Mouse (Mus musculus) right cerebral cortex, adult 2 months (tissue): Measurements from ENCODE around the gene Carhsp1.

Source experiments
- DNase-seq, 2 experiments: peaks; one replicate each; pipeline ENCODE4 v3.0.0; 2021 to 2022; ENCODE audit warnings: low spot score in 2 of 2

Carhsp1 gene

DNA sequence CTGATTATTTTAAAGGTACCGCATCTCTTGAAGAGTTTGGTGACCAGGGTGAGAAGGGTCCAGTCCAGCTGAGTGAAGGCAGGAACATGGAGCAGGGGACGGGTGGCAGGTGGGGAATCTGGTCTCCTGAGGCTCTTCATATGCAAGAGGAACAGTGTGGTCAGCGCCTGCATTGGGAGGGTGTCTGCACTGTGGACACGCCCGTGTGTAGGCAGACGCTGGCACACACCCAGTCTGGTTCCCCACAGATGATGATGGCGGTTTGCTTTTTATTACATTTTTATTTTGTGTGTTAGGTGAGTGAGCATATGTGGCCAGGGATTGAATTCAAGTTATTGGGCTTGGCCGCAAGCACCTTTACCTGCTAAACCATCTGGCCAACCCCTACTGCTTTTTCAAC lies 3.6 kb upstream of the Carhsp1 start:
- no peak for DNase-seq

DNA sequence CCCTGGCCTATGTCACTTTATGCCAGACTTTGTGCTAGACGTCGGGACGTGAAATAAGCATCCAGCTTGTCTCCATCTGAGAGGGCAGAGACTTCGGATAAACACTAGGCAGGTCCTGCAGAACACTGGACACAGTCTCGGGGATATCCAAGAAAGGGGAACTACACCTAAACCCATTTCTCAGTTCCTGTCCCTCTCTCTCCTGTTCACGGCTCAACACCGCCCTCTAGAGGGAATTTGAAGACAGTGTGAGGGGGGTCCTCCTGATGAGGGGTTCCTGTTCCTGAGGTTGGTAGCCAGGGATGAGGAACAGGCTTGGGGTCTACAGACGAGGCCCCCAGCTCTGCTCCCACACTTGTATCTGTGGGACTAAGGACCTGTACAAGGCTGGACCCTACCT lies 2.2 kb upstream of the Carhsp1 start:
- peak; percentile 17 to 41 for DNase-seq

DNA sequence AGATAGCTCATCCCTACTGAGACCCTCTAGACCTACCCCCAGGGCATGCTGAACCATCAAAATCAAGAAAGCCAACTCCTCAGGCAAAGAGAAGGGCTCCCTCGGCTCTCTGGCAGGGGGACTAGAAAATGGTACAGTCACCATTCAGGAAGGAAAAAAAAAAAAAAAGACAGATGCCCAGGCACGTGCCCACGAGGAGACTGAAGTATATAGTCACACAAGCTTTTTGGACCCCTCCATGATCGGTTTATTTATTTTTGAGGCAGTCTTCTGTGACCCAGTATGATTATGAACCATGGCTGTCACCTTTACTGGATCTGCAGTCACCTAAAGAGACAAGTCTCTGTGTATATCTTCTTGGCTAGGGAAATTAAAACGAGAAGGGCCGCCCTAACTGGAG lies 1.4 kb upstream of the Carhsp1 start:
- DNase-seq = no peak

DNA sequence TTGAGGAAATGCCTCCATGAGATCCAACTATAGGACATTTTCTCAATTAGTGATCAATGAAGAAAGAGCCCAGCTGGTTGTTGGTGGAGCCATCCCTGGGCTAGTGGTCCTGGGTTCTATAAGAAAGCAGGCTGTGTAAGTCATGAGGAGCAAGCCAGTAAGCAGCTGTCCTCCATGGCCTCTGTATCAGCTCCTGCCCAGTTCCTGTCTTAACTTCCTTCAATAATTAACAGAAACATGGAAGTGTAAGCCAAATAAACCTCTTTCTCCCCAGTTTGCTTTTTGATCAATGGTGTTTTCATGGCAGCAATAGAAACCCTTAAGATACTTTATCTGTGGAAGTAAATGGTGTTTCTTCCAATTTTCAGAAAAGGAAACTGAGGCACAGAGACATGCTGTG lies 856 bp upstream of the Carhsp1 start:
- DNase-seq = no peak

DNA sequence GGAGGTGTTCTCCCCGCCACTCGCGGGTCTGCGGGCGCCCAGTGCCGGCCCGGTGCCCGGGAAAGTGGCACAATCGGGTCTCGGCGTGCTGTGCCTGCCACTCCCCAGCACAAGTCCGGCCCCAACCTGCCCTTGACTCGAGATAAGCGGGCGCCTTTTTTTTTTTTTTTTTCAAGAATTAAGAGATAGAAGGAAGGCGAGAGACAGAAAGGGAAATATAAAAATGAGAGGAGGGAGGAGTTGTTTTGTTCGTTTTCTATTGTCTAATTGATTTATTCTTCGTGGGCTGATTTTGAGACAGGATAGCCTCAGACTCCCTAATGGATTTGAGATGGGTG lies 364 bp upstream of the Carhsp1 start:
- no peak for DNase-seq

DNA sequence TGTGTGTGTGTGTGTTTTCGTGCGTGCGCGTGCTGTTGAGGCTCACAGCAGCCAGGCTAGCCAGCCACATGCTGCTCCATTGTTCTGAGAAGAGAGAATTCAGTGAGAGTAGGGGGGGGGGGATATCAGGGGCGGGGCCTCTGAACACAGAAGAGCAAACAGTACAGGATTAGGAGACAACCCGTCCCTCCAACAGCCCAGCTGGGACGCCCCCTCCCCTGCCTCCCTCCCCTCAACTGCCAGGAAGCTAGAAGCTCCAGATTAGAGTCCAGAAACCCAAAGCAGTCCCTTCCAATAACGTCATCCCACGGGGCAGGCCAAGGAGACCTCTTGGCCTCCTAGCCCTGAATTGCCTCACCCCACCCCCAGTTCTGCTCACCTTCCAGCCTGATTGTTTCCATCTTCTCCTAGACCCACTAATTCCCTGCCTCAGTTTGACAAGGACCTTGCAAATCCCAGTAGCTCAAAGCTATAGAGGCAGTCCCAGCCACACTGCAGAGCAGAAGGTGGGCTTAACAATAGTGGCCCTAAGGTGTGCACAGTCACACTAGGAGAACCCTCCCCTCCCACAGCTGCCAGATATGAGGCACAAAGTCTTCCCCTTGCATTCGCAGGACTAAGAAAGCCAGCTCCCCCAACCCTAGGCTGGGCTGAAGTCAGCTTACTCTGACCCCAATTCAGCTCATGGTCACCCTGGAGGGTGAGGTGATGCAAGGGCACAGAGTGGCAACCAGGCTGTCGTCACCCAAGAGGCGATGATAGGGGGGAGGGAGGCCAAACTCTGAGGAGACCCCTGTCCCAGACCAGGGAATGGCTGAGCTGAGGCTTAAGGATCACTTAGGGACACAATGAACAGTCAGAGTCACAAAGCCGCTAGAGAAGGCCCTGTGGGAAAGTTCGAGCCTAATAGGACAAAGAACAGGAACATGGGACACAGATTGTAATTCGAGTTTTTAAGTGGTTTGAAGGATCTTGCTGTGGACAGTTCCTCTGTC lies 1.6 kb downstream of the Carhsp1 start:
- no peak for DNase-seq

DNA sequence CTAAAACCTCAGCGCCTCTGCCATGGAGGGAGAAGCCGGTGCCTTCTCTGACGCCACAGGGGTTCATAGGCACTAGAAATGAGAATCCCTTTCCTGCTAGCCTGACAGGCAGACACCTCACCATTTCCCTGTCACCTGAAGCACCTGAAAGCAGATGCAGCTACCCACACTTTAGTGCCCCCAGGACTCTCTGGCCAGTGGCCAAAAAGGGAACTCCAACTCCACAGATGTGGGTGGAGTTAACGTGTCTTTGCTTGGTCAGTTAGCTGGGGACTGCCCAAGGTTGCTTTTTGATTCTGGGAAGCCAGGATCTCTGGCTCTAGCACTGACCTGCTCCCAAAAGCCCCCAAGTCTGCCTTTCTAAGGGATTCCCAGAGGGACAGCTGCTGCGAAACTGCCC lies 2.5 kb downstream of the Carhsp1 start:
- DNase-seq = no peak

DNA sequence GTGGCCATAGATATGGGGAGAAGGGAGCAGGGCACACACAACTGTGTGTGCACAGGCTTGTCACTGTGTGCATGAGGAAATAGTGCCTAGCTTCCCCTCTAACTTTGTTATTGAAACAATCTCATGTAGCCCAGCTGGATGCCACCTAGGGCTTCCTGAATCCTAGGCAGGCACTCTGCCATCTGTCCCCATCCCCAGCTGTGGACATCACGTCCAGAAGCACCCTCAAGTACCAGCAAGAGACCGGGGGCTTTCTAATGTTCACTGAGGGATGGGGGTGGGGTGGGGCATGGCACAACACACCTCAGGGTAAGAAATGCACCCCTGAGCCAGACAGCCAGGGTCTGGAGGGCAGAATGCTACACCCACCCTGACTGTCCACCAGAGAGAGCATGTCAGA lies 3.6 kb downstream of the Carhsp1 start:
- DNase-seq = no peak

DNA sequence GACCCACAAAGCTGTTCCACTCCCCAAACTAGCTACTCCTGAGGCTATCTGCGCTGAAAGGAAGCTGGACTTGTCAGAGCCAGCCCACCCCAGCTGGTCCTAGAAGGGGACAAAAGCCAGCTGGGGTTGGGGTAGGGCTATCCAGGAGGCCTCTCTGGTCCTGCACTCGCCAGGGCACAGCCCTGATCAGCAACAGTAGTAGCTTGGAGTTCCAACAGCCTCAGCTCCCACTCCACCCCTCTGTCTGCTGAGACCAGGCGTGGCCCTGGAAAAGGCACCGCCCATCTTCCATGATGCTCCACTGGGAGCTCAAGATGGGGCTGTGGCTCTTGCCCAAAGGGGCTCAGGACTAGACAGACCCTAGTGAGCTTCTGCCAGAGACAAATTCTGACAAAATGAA lies 4.1 kb downstream of the Carhsp1 start:
- DNase-seq = no peak

DNA sequence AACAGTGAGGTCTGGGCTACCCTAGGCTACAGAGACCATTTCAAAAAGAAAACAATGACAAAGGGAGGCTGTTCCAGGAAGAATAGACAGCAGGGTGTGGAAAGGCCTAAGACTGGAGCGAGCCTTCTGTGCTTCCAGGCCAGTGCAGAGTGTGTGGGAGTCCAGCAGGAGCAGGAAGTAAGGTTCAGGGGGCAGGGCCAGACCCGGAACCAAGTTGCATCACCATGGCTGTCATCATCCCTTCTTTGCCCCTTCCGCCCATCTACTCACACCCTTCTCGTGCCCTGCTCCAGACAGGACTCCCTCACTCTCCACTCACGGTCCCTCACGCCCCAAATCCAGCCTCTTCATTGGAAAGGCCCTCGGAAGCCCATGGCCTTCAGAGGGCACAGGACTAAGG lies 4.7 kb downstream of the Carhsp1 start:
- no peak for DNase-seq

DNA sequence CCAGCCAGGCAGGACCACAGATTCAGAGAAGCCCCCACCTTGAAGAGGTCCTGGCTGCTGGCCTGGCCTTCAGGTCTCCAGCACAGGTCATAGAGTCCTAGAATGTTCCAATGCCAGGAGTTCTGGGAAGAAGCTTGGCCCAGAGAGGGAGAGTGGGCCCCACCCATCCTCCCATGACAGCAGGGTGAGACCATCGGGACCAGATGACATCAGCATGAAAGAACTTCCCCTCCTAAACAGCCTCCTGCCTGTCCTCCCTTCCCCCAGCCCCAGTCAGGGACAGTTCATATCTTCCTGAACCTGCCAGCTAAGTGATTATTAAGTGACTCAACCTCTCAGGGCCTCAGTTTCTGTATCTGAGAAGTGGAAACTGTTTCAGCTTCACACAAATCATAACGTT lies 5.5 kb downstream of the Carhsp1 start:
- no peak for DNase-seq

DNA sequence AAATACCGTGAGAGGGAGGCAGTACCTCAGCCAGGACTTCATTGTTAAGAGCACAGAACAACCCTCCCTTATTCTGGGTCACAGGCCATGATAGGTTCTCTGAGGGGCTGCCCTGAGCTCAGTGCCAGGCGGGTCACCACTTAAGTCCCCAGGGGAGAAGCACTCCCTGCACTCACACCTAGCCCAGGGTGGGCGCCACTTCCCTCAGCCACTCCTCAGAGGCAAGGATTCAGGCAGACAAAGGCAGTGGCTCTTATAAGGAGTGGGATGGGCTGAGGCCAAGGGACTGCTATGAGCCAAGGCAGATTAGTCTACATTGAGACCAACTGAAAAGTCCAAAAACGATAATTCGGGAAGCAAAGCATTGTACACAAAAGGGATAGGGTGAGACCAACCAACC lies 6.6 kb downstream of the Carhsp1 start:
- DNase-seq = no peak

DNA sequence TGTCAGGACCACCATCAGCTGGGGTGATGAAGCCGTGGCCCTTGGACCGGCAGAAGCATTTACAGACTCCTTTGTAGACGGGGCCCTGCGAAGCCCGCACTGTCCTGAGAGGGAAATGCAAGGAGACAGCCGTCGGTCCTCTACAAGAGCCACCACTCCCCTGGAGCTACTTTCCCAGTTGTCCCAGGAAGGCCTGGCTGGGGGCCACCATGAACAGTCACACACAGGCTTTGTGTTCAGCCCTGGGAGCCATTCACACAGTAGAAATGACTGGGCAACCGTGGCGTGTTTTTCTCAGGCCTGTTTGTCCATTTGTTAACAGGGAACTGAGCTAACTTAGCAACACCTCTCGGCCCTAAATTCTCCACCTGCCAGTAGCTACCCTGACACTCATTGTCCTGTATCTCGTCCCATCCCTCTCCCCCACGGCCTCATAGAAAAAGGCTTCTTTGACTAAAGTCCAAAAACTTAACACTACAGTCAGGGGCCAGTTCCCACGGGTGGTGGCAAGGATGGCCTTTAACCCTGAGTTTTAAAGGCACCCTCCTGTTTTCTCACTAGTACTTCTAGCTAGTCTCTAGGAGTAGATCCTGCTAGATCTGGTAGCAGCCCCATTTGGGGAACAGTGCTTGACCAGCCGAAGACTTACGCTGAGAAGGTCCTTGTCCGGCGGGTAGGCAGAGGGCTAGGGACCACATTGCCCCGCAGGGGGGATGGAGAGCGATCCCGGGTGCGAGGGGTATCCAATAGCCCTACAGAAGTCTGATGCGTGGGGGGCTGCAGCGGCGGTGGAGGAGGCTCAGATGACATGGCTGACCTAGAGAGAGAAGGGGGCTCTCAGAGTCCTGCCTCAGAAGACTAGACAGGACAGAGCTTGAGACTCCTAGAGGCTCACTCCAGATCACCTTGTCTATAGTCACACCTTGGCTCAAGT lies 8.1 kb downstream of the Carhsp1 start:
- DNase-seq = peak in 1 of 2 experiments; percentile 25

DNA sequence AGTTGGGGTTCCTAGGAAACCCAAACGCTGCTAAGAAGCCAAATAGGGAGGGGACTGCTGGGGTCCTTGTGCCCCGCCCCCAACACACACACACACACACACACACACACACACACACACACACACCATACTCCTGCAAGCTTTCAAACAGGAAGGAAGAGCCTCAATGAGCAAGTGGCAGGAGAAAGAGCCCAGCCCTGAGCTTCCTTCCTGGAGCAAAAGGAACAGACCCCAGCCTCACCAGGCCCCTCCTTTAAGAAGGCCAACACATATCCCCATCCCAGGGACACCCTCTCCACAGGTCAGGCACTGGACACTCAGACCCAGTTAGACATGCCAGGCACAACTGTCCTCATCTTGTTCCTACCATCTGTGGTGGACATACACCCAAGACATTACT lies 8.9 kb downstream of the Carhsp1 start:
- no peak for DNase-seq

DNA sequence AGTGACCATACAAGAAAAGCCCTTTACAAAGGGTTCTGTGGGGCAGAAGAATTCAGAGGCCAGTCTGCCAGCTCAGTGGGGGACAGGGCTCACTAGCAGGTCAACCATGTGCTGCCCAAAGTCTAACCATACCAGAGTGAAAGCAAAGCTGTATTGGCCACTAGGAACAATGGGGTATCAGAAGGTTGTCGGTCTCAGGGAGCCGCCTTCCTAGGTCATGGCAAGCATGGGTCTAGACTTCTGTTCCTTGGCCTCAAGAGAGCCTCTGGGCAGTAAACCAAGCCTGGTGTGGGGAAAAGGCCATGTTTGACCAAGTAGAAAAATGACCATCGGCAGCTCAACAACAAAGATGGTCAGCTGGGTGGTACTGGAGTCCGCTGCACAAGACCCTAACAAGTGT lies 13.2 kb downstream of the Carhsp1 start:
- no peak for DNase-seq

DNA sequence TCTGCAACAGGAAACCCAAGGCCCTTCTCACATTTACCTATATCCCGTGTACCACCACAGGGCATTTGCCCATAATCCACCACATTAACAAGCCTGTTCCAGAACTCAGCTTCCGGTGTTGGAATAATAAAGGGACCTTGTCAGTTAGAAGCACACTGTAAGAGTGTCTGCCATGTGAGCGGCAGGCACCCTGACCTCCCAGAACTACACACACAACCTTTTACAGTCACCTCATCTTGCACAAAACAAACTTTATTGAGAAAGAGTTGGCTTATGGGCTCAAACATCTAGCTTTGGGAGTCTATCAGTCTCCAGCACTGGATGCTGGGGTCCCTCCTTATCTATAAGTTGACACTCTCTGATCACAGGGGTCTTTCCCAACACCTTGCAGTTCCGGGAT lies 13.6 kb downstream of the Carhsp1 start:
- no peak for DNase-seq

DNA sequence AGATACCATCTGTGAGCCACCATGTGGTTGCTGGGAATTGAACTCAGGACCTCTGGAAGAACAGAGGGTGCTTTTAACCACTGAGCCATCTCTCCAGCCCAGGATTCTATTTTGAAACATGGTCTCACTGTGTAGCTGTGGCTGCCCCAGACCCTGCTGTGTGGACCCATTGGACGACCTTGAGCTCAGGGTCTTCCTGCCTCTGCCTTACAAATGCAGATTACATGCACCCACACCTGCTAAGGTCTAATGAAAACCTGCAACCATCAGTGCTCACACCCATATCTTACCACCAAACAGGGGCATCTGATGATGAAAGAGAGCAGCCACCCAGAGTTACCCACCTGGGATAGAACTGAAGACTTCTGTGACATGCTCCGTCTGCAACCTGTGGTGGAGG lies 15.7 kb downstream of the Carhsp1 start:
- no peak for DNase-seq

DNA sequence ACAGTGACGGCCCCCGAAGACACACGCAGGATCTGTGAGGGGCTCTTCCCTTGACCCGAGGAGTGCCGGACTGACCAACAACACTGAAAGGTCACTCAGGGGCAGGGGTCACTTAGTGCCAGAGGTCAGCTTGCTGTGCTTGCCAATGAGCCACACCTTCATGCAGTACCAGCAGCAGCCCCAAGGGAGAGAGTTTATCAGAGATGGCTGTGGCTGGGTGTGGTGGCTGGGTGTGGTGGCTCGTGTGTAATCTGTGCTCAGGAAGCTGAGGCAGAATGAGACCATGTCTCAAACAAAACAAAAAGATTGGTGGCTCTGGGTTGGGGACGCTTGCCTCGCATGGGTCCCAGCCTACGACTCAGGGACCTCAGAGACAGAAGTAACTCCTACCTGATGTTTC lies 16.4 kb downstream of the Carhsp1 start:
- no peak for DNase-seq

DNA sequence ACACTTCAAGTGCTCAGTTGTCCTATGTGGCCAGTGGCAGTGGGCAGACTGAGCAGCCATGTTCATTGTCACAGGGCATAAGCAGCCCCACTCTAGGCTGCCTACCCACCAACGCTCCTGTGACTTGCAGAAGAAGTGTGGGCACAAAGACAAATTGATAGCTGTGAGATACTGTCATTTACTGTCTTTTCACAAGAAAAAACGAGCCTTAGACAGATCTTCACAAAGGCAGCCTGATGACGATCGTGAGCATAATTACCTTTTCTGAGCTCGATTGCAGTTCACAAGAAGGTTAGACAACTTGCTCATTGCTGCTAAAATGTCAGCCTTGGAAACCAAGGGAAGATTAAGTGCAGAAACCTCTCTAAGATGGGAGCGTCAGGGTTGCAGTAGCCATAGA lies 16.8 kb downstream of the Carhsp1 start:
- DNase-seq = no peak

DNA sequence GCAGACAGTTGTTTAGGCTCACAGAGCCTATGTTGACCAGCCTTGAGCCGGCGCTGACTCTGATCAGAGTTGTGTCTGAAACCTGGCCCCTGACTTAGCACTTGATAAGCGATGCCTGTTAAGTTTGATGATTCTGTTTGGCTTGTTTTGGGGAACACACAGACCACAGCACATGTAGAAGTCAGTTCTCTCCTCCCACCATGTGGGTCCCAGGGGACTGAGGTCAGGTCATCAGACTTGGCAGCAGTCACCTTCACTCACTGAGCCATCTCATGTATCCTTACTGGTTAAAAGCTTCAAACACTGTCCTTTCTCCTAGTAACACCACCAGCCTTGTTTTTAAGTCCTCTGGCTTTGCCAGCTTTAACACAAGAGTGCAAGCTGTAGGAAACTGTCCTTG lies 21.9 kb downstream of the Carhsp1 start:
- DNase-seq = no peak

DNA sequence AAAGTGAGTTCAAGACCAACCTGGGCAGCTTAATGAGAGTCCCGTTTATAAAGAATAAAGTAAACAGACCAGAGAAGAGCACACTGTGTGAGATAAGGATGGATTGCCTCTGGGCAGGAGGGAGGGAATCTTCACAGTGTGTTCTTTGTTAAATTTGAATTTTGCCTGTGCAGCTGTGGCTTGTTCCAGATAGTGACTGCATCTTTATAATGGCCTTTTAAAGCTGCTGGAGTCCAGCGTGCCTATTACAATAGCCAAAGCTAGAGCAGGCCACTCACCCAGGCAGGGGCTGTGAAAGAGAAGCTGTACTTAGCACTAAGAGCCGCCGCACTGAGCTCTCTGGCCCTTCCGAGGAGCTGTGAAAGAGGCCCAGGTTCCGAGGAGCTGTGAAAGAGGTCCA lies 26.4 kb downstream of the Carhsp1 start:
- DNase-seq = no peak

DNA sequence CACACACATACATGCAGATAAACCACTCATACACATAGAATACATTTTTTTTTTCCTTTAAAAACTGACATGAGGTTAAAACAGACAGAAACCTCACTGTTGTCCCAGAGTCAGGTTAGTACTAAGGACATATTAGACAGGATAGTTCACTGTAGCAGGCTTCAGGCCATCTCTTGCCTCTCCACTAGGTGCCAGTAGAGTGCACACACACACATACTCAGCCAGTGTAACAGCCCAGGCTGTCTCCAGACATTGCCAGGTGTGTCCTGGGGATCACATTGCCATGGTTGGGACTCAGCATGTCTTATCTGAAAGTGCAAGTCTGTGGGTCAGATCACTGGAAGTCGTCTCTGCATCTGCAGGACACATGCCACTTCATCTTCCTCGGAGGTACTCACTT lies 28.1 kb downstream of the Carhsp1 start:
- peak; percentile 48 to 64 for DNase-seq
